Mouse (Mus musculus): ENCODE data around the gene Plekha1. TPM values are rescaled to one million over a fixed set of nuclear protein-coding genes. Genes with fewer than 3 reads are reported as not detected.

The Plekha1 gene
- total and polyA plus RNA-seq, 3 experiments: 0.23 to 8.3 (median 0.36) TPM

- Histone ChIP-seq H3K9ac (ENCODE audit: insufficient read depth, low read depth) (no peak overlapping the region), H3K9me3 (replicated peaks; ENCODE audit: low read length) (no peaks in the 10 kb centered on the region), H3K79me2 (replicated peaks; ENCODE audit: control insufficient read depth, extremely low read depth, insufficient read depth, poor library complexity, severe bottlenecking) (no peaks in the 10 kb centered on the region), H3K36me3 (replicated peaks in 1 of 2; ENCODE audit: control insufficient read depth in 1 of 2, insufficient read depth in 1 of 2, low read length in 1 of 2) (no peaks in the 10 kb centered on the region), H3K27me3 (replicated peaks) (peaks cover 43% of the 10 kb centered on the region), H3K4me3 (replicated peaks in 1 of 3; ENCODE audit: low read depth in 2 of 3, low read length in 2 of 3, poor library complexity in 1 of 3) (no peak overlapping the region), H3K27ac (ENCODE audit: insufficient read depth, low read depth) (no peak overlapping the region), H3K4me1 (ENCODE audit: control insufficient read depth in 1 of 2, insufficient read depth in 2 of 2) (no peaks in the 10 kb centered on the region), H3K4me2 (ENCODE audit: insufficient read depth, low read depth, poor library complexity, severe bottlenecking) (no peak overlapping the region)
- in situ Hi-C loops (cut with MboI; ENCODE audit: low pct_ligation_motif_present, low pct_unique_long_range_greater_than_20kb, low sequenced_read_pairs) (no loop called here), dilution Hi-C loops (cut with MboI; ENCODE audit: extremely low pct_ligation_motif_present, extremely low pct_unique_long_range_greater_than_20kb, low sequenced_read_pairs) (no loop called here)
- TF ChIP-seq BHLHE40 (IDR thresholded peaks at IDR 0.05; ENCODE audit: low read depth, low read length) (no peak), TCF12 (IDR thresholded peaks at IDR 0.05; ENCODE audit: low read depth, low read length) (no peak), MAFK (IDR thresholded peaks at IDR 0.05; ENCODE audit: insufficient replicate concordance, low read length) (no peak), ZNF384 (IDR thresholded peaks at IDR 0.05; ENCODE audit: low read depth, low read length) (no peak), USF2 (conservative IDR thresholded peaks at IDR 0.05; ENCODE audit: low read depth, low read length) (no peak), ZKSCAN1 (IDR thresholded peaks at IDR 0.05; ENCODE audit: borderline replicate concordance, low read depth, low read length) (no peak), POLR2AphosphoS2 (IDR thresholded peaks at IDR 0.05; ENCODE audit: low read depth, low read length) (no peak), KAT2A (IDR thresholded peaks at IDR 0.05; ENCODE audit: insufficient replicate concordance, low read length) (no peak)
- no peak for DNase-seq (ENCODE audit: extremely low read depth)
Measured at GRCm38 (mm10) chr7:130839380-130840100, 26.0 kb upstream of the Plekha1 start.

- Histone ChIP-seq H3K4me1 (ENCODE audit: control insufficient read depth in 1 of 2, insufficient read depth in 2 of 2) (peaks cover 8 to 9% of the 10 kb centered on the region in 2 experiments), H3K4me2 (ENCODE audit: insufficient read depth, low read depth, poor library complexity, severe bottlenecking) (no peak overlapping the region), H3K4me3 (replicated peaks in 1 of 3; ENCODE audit: low read depth in 2 of 3, low read length in 2 of 3, poor library complexity in 1 of 3) (peak overlapping the region in 1 of 3 experiments; percentile 11), H3K36me3 (replicated peaks in 1 of 2; ENCODE audit: control insufficient read depth in 1 of 2, insufficient read depth in 1 of 2, low read length in 1 of 2) (no peaks in the 10 kb centered on the region), H3K9me3 (replicated peaks; ENCODE audit: low read length) (no peaks in the 10 kb centered on the region), H3K27me3 (replicated peaks) (peaks cover 9% of the 10 kb centered on the region), H3K9ac (ENCODE audit: insufficient read depth, low read depth) (no peak overlapping the region), H3K79me2 (replicated peaks; ENCODE audit: control insufficient read depth, extremely low read depth, insufficient read depth, poor library complexity, severe bottlenecking) (no peaks in the 10 kb centered on the region), H3K27ac (ENCODE audit: insufficient read depth, low read depth) (no peak overlapping the region)
- dilution Hi-C loops (cut with MboI; ENCODE audit: extremely low pct_ligation_motif_present, extremely low pct_unique_long_range_greater_than_20kb, low sequenced_read_pairs): no loop called here
- in situ Hi-C loops (cut with MboI; ENCODE audit: low pct_ligation_motif_present, low pct_unique_long_range_greater_than_20kb, low sequenced_read_pairs): no loop called here
- no peak for DNase-seq (ENCODE audit: extremely low read depth)
- no peak for TF ChIP-seq NRF1 (IDR thresholded peaks at IDR 0.05; ENCODE audit: low read depth, low read length)
- TF ChIP-seq SMC3 (IDR thresholded peaks at IDR 0.05; ENCODE audit: low read depth, low read length): no peak
- TF ChIP-seq MAX (IDR thresholded peaks at IDR 0.05; ENCODE audit: low read length): peak; percentile 71
- TF ChIP-seq ELF1 (IDR thresholded peaks at IDR 0.05; ENCODE audit: low read depth, low read length): 0 out of 2 replicates have a peak, but pooled peaks have one; percentile 27
- TF ChIP-seq BHLHE40 (IDR thresholded peaks at IDR 0.05; ENCODE audit: low read depth, low read length): no peak
- no peak for TF ChIP-seq ZMIZ1 (IDR thresholded peaks at IDR 0.05; ENCODE audit: low read depth, low read length)
- TF ChIP-seq MYC (IDR thresholded peaks at IDR 0.05; ENCODE audit: low read depth, low read length): peak; percentile 60; the same call in 1 of the 2 replicates
- 0 out of 2 replicates have a peak, but pooled peaks have one; percentile 15 for TF ChIP-seq ZNF384 (IDR thresholded peaks at IDR 0.05; ENCODE audit: low read depth, low read length)
- TF ChIP-seq MXI1 (IDR thresholded peaks at IDR 0.05; ENCODE audit: low read depth, low read length): no peak
- 0 out of 2 replicates have a peak, but pooled peaks have one; percentile 30 for TF ChIP-seq EP300 (IDR thresholded peaks at IDR 0.05; ENCODE audit: low read length)
- TF ChIP-seq POLR2A (IDR thresholded peaks at IDR 0.05; ENCODE audit: low read depth, low read length): no peak
- no peak for TF ChIP-seq ZKSCAN1 (IDR thresholded peaks at IDR 0.05; ENCODE audit: borderline replicate concordance, low read depth, low read length)
- TF ChIP-seq ETS1 (conservative IDR thresholded peaks at IDR 0.05; ENCODE audit: low read depth, low read length): no peak
- no peak for TF ChIP-seq PAX5 (IDR thresholded peaks at IDR 0.05; ENCODE audit: low read length)
- TF ChIP-seq MEF2A (IDR thresholded peaks at IDR 0.05; ENCODE audit: borderline replicate concordance, low read depth, low read length): no peak
- TF ChIP-seq JUND (conservative IDR thresholded peaks at IDR 0.05; ENCODE audit: low read depth, low read length): no peak
- TF ChIP-seq NELFE (IDR thresholded peaks at IDR 0.05; ENCODE audit: low read depth, low read length): no peak
- TF ChIP-seq SIN3A (IDR thresholded peaks at IDR 0.05; ENCODE audit: low read length): no peak
- TF ChIP-seq IRF4 (IDR thresholded peaks at IDR 0.05; ENCODE audit: low read depth, low read length): peak; percentile 49; the same call in 1 of the 2 replicates
- no peak for TF ChIP-seq ZC3H11A (IDR thresholded peaks at IDR 0.05; ENCODE audit: low read depth, low read length)
- TF ChIP-seq E2F4 (IDR thresholded peaks at IDR 0.05; ENCODE audit: insufficient replicate concordance, low read depth, low read length): no peak
- no peak for TF ChIP-seq USF2 (conservative IDR thresholded peaks at IDR 0.05; ENCODE audit: low read depth, low read length)
- no peak for TF ChIP-seq JUN (IDR thresholded peaks at IDR 0.05; ENCODE audit: insufficient read depth, low read depth, low read length)
- TF ChIP-seq USF1 (IDR thresholded peaks at IDR 0.05; ENCODE audit: low read depth, low read length): no peak
- TF ChIP-seq TCF12 (IDR thresholded peaks at IDR 0.05; ENCODE audit: low read depth, low read length): no peak
- TF ChIP-seq KAT2A (IDR thresholded peaks at IDR 0.05; ENCODE audit: insufficient replicate concordance, low read length): no peak
- no peak for TF ChIP-seq TBP (conservative IDR thresholded peaks at IDR 0.05; ENCODE audit: low read depth, low read length)
- TF ChIP-seq UBTF (IDR thresholded peaks at IDR 0.05; ENCODE audit: low read depth, low read length): no peak
Measured at GRCm38 (mm10) chr7:130847164-130847718, 18.3 kb upstream of the Plekha1 start.
